Mouse (Mus musculus) neural tube, embryonic 15.5 days (tissue): ENCODE results near the gene Dtx3. TPM values are rescaled to one million over a fixed set of nuclear protein-coding genes. Genes with fewer than 3 reads are reported as not detected.
A peak's percentile ranks its signal among the peaks of the same experiment; 100 is the strongest.

Experiments used
- ATAC-seq: fragments of 200-750 bp; cut with Nextera tagmentation; 2 replicates; pipeline ENCODE4 v1.8.0; 2017; ENCODE audit warnings: mild to moderate bottlenecking, moderate TSS enrichment, moderate library complexity; ENCODE audit not compliant: low FRiP score
- H3K27ac ChIP-seq: fragments of 300-500 bp; sonication (generic); replicated peaks from 2 replicates; pipeline ENCODE4 v1.5.1; 2015; ENCODE audit warnings: mild to moderate bottlenecking, inconsistent platforms
- H3K27me3 ChIP-seq: fragments of 300-500 bp; sonication (generic); replicated peaks from 2 replicates; pipeline ENCODE4 v1.6.1; 2015; ENCODE audit warnings: inconsistent platforms
- H3K36me3 ChIP-seq: fragments of 300-500 bp; sonication (generic); 2 replicates; pipeline ENCODE4 v1.6.1; 2015; ENCODE audit warnings: inconsistent platforms
- H3K4me1 ChIP-seq: fragments of 300-500 bp; sonication (generic); 2 replicates; pipeline ENCODE4 v1.6.1; 2015; ENCODE audit warnings: inconsistent platforms
- H3K4me2 ChIP-seq: fragments of 300-500 bp; sonication (generic); 2 replicates; pipeline ENCODE4 v1.6.1; 2015; ENCODE audit warnings: inconsistent platforms, mild to moderate bottlenecking, moderate library complexity
- H3K4me3 ChIP-seq: fragments of 300-500 bp; sonication (generic); replicated peaks from 2 replicates; pipeline ENCODE4 v1.5.1; 2015; ENCODE audit warnings: mild to moderate bottlenecking, inconsistent platforms
- H3K9ac ChIP-seq: fragments of 300-500 bp; sonication (generic); replicated peaks from 2 replicates; pipeline ENCODE4 v1.6.1; 2015; ENCODE audit warnings: mild to moderate bottlenecking, inconsistent platforms
- H3K9me3 ChIP-seq: fragments of 300-500 bp; sonication (generic); replicated peaks from 2 replicates; pipeline ENCODE4 v1.6.1; 2016; ENCODE audit warnings: inconsistent platforms
- WGBS: fragments of 180-500 bp; shearing (Covaris S2); methylation state at CpG from one replicate; pipeline ENCODE4 v1.1.7; 2015; ENCODE audit warnings: mixed read lengths; 5-methylcytosine and 5-hydroxymethylcytosine counted together
- polyA plus RNA-seq: library from polyadenylated mRNA; unstranded; fragments of >200 nt; fragmentation: Nextera tagmentation; extraction: Ambion mirVana; gene quantifications from 2 replicates; pipeline ENCODE4 v1.2.1, GENCODE M21; 2015

Gene Dtx3
- polyA plus RNA-seq, 1 experiment from 2014 or later, result 245 TPM

GRCm38 (mm10) chr10:127190398-127191190 lies 4.9 kb downstream of the Dtx3 start:
- Histone ChIP-seq H3K27me3 (no peaks in the 10 kb centered on the region), H3K4me1 (peaks cover 68% of the 10 kb centered on the region), H3K9me3 (no peaks in the 10 kb centered on the region), H3K9ac (no peak overlapping the region), H3K27ac (peak overlapping the region; percentile 84), H3K4me3 (peak overlapping the region; percentile 75), H3K4me2 (peak overlapping the region; percentile 97), H3K36me3 (peaks cover 27% of the 10 kb centered on the region)
- no peak for ATAC-seq
- WGBS, result 42% methylated on average over 14 of the region's 14 CpGs

DNA sequence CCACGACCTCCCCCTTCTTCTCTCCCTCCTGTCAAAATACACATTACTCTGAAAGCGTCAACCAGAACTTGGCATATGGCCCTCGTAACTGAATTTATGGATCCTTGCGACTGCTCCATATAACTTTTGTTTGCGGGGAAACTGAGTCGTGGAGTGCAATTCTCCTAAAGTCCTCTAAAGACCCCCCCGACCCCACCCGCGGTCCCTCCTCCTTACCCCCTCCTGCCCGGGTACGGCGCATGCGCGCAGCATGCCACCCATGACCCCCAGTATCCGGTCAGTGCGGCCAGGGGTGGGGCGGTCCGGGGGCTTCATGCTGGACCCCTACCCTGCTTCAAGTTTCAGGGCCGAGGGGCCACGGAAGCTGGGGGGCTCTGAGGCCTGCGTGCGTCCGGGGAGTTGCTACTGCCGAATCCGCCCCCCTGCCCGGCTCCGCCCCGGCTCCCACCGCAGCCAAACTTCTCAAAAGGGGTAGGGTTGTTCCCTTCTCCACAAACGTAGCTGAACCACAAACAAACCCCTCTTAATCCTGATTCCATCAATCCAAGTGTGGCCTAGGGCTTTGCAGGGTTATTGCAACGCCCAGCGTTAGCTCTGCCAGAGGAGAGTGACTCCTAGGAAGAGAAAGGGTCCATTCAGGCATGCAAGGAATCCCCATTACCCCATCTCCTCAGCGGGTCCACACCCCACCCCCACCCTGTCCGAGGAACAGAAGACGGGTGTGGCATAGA lies 5.7 kb downstream of the Dtx3 start, which contains the start of gene Arhgef25:
Gene Arhgef25 (minus strand): TSS at position 433 of the 731 bp plus-strand sequence.
- no peak for ATAC-seq
- Histone ChIP-seq H3K36me3 (peaks cover 27% of the 10 kb centered on the region), H3K4me2 (peak within 1 kb of the TSS; percentile 97)

GRCm38 (mm10) chr10:127189116-127189650 lies 6.3 kb downstream of the Dtx3 start:
- under 1% methylated on average over 26 of the region's 26 CpGs for WGBS
- Histone ChIP-seq H3K4me3 (peak overlapping the region; percentile 75), H3K27ac (peak overlapping the region; percentile 84), H3K36me3 (peaks cover 27% of the 10 kb centered on the region), H3K9ac (peak overlapping the region; percentile 89), H3K4me2 (peak overlapping the region; percentile 97), H3K27me3 (no peaks in the 10 kb centered on the region), H3K4me1 (peaks cover 62% of the 10 kb centered on the region), H3K9me3 (no peaks in the 10 kb centered on the region)
- ATAC-seq, result peak; percentile 13

More for the DNA sequence above, 5.7 kb downstream of the Dtx3 start, which contains the start of gene Arhgef25:
- Histone ChIP-seq H3K9ac (peak within 1 kb of the TSS; percentile 89), H3K9me3 (no peaks in the 10 kb centered on the region), H3K4me3 (peak within 1 kb of the TSS; percentile 75), H3K27me3 (no peaks in the 10 kb centered on the region), H3K27ac (peak within 1 kb of the TSS; percentile 84), H3K4me1 (peaks cover 66% of the 10 kb centered on the region)
- WGBS, result 3% methylated on average over 35 of the region's 35 CpGs

GRCm38 (mm10) chr10:127188465-127189115 lies 6.9 kb downstream of the Dtx3 start:
- Histone ChIP-seq H3K27me3 (no peaks in the 10 kb centered on the region), H3K27ac (peak overlapping the region; percentile 84), H3K4me3 (peak overlapping the region; percentile 75), H3K36me3 (peaks cover 27% of the 10 kb centered on the region), H3K9ac (peak overlapping the region; percentile 89), H3K4me2 (peak overlapping the region; percentile 97), H3K4me1 (peaks cover 65% of the 10 kb centered on the region), H3K9me3 (no peaks in the 10 kb centered on the region)
- peak; percentile 85 for ATAC-seq
- WGBS, result under 1% methylated on average over 43 of the region's 46 CpGs

DNA sequence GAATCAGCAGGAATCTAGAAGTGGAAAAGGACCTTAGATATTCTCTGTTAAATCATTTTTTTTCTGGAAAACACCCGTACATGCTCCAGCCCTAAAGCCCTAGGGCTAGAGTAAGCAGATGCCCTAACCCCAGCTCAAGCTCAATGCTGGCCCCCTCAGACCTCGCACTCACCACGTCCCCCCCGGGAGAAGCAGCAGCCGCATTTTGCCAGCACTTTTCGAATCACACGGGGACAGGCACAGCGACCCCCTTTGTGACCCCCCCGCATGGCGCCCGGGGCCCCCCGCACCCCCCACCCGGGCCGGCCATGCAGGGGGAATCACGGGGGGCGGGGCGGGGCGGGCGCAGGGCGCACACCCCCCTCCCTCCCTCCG lies 7.5 kb downstream of the Dtx3 start:
- Histone ChIP-seq H3K27ac (peak overlapping the region; percentile 84), H3K4me2 (peak overlapping the region; percentile 97), H3K9me3 (no peaks in the 10 kb centered on the region), H3K36me3 (peaks cover 27% of the 10 kb centered on the region), H3K4me1 (peaks cover 60% of the 10 kb centered on the region), H3K27me3 (0 out of 2 replicates have a peak, but pooled peaks cover 2% of the 10 kb centered on the region), H3K4me3 (peak overlapping the region; percentile 75), H3K9ac (peak overlapping the region; percentile 89)
- ATAC-seq, result peak; percentile 29; the same call in 1 of the 2 replicates
- WGBS, result 1% methylated on average over 19 of the region's 21 CpGs

GRCm38 (mm10) chr10:127187371-127188078 lies 8.0 kb downstream of the Dtx3 start:
- H3K4me2 ChIP-seq, result peak overlapping the region; percentile 97
- H3K36me3 ChIP-seq, result peaks cover 22% of the 10 kb centered on the region
- no peaks in the 10 kb centered on the region for H3K9me3 ChIP-seq
- no peak for ATAC-seq
- peak overlapping the region; percentile 89 for H3K9ac ChIP-seq
- WGBS, result 22% methylated on average over 10 of the region's 10 CpGs
- 0 out of 2 replicates have a peak, but pooled peaks cover 3% of the 10 kb centered on the region for H3K27me3 ChIP-seq
- H3K4me1 ChIP-seq, result peaks cover 55% of the 10 kb centered on the region
- H3K4me3 ChIP-seq, result peak overlapping the region; percentile 75
- peak overlapping the region; percentile 84; the same call in 1 of the 2 replicates for H3K27ac ChIP-seq

GRCm38 (mm10) chr10:127186451-127186850 lies 9.1 kb downstream of the Dtx3 start:
- no peak overlapping the region for H3K9ac ChIP-seq
- H3K4me2 ChIP-seq, result no peak overlapping the region
- 0 out of 2 replicates have a peak, but pooled peaks cover 3% of the 10 kb centered on the region for H3K27me3 ChIP-seq
- H3K4me3 ChIP-seq, result no peak overlapping the region
- peaks cover 50% of the 10 kb centered on the region for H3K4me1 ChIP-seq
- ATAC-seq, result no peak
- H3K27ac ChIP-seq, result no peak overlapping the region
- 73% methylated on average over 1 of the region's 1 CpGs for WGBS
- H3K9me3 ChIP-seq, result no peaks in the 10 kb centered on the region
- peaks cover 13% of the 10 kb centered on the region for H3K36me3 ChIP-seq

DNA sequence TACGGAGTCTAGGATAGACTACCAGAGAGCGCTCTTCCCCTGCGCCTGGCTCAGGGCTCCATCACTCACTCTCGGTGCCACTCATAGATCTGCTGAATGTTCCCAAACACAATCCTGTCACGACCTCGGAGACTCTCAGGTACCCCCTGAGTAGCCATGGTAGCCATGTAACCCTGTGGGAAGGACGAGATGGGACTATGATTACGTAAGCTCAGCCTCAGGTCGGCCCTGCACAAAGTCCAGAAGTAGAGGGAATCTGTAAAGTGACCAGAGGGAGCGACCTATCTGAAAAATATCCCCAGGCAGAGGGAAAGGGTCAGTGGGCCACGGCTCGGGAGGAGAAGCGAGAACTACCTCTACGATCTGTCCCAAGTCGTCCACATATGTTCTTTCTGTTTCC lies 10.0 kb downstream of the Dtx3 start:
- 85% methylated on average over 15 of the region's 15 CpGs for WGBS
- Histone ChIP-seq H3K4me3 (no peak overlapping the region), H3K9ac (no peak overlapping the region), H3K9me3 (no peaks in the 10 kb centered on the region), H3K4me1 (peaks cover 42% of the 10 kb centered on the region), H3K27ac (no peak overlapping the region), H3K36me3 (peaks cover 7% of the 10 kb centered on the region; the same call in 1 of the 2 replicates), H3K27me3 (peaks cover 12% of the 10 kb centered on the region; the same call in 1 of the 2 replicates), H3K4me2 (no peak overlapping the region)
- no peak for ATAC-seq

DNA sequence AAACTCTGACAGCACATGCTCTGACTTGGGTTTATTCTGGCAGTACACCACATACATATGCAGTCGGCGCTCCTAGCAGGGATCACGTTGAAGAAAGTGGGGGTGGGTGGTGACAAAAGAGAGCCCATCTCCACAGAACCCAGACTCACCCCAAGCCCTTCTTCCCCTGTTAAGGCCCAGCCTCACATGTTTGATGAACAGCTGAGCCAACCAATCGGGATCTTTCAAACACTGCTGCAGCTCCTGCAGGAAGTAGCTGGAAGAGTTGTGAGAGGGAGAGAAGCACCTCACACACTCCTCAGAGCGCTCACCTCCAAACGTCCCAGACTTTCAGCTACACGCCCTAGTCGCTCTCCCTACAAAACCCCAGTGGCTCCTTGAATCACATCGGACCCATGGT lies 10.4 kb downstream of the Dtx3 start:
- Histone ChIP-seq H3K9ac (no peak overlapping the region), H3K4me3 (no peak overlapping the region), H3K36me3 (peaks cover 7% of the 10 kb centered on the region; the same call in 1 of the 2 replicates), H3K27ac (no peak overlapping the region), H3K9me3 (no peaks in the 10 kb centered on the region), H3K4me1 (peaks cover 42% of the 10 kb centered on the region), H3K4me2 (no peak overlapping the region), H3K27me3 (peaks cover 16% of the 10 kb centered on the region)
- 74% methylated on average over 9 of the region's 9 CpGs for WGBS
- no peak for ATAC-seq

GRCm38 (mm10) chr10:127183759-127184158 lies 11.8 kb downstream of the Dtx3 start:
- Histone ChIP-seq H3K27ac (no peak overlapping the region), H3K9ac (peak overlapping the region; percentile 4; the same call in 1 of the 2 replicates), H3K4me1 (peaks cover 34% of the 10 kb centered on the region), H3K9me3 (no peaks in the 10 kb centered on the region), H3K4me3 (no peak overlapping the region), H3K36me3 (peaks cover 7% of the 10 kb centered on the region; the same call in 1 of the 2 replicates), H3K27me3 (peaks cover 29% of the 10 kb centered on the region), H3K4me2 (peak overlapping the region; percentile 27)
- ATAC-seq, result no peak
- 15% methylated on average over 20 of the region's 20 CpGs for WGBS
